Mouse (Mus musculus) lung, postnatal 10 days (tissue): ENCODE data around the gene Carns1.

Source experiments
- DNase-seq: peaks from one replicate; pipeline ENCODE4 v3.0.0; 2021

Carns1 gene

GRCm38 (mm10) chr19:4175368-4175947 is at the start of gene Carns1:
Carns1 (minus strand) TSS chr19:4175479.
- DNase-seq: peak; percentile 66

DNA sequence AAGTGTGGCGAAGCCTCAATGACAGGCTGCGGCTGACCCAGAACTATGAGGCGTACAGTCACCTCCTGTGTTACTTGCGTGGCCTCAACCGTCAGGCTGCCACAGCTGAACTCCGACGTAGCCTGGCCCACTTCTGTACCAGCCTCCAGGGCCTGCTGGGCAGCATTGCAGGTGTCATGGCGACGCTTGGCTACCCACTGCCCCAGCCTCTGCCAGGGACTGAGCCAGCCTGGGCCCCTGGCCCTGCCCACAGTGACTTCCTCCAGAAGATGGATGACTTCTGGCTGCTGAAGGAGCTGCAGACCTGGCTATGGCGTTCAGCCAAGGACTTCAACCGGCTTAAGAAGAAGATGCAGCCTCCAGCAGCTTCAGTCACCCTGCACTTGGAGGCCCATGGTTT is 46.9 kb upstream of the Carns1 start:
- no peak for DNase-seq

DNA sequence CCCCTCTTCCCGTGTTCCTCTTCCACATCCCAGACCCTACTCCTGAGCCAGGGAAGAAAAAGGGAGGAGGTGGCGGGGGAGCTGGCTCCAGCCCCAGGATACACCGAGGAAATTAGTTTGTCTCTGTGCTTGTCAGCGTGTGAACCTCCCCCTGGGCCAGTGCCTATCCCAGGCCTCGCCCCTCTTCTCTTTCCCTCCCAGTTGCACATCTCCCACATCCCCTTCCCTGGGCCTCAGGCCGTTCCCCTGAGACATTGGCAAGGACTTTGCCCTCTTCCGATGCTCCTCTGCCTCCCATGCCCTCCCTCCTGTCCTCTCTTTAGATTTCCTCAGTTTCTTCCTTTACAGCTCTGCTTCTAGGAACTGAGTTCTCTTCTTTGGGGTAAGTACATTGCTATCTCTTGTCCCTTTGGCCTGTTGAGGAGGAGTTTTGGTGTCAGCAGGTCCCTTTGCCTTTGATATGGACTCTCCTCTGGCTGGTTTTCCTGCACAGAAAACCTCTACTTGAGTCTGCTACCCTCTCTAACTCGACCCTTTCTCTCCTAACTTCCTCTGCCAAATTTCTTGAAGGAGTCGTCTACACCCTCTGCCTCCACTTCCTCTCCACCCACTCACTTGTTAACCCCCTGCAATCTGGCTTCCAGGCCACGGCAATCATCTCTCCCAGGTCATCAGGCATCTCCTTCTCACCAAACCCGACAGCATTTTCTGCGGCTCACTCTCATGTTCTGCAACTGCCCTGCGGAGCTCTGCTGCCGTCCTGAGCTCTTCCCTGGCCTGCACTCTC is 45.9 kb upstream of the Carns1 start:
- DNase-seq: peak; percentile 77

- peak; percentile 59 for DNase-seq
Measured at GRCm38 (mm10) chr19:4220416-4220815, 45.1 kb upstream of the Carns1 start.

DNA sequence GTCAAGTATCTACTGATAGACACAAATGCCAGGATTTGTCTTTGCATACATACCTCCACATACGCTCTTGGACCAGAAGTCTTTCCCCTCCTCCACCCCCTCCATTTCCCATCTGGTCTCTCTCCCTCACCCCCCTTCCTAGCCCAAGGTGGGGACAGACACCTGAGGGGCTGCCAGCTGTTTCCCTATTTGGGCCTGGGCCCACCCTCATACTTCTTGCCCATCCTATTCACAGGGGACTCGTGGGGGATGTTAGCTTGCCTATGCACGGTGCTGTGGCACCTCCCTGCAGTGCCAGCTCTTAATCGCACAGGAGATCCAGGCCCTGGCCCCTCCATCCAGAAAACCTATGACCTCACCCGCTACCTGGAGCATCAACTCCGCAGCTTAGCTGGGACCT is 44.7 kb upstream of the Carns1 start:
- DNase-seq: no peak

DNA sequence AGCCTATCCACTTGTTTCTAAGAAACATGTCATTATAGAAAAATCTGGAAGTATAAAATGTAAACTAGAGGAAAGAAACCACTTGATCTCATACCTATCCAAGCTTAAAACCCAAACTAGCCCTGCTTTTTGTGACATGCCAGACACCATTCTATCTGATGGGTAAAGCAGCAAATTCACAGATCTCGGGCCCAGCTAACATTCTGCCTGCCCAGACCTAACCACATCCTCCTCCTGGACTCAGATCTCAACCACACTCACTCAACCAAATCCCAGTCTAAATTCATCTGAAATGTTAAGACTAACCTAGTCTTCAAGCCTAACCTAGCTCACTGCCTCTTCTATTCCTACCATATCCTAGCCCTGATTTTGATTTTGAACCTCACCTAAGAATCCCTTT is 43.5 kb upstream of the Carns1 start:
- no peak for DNase-seq

DNA sequence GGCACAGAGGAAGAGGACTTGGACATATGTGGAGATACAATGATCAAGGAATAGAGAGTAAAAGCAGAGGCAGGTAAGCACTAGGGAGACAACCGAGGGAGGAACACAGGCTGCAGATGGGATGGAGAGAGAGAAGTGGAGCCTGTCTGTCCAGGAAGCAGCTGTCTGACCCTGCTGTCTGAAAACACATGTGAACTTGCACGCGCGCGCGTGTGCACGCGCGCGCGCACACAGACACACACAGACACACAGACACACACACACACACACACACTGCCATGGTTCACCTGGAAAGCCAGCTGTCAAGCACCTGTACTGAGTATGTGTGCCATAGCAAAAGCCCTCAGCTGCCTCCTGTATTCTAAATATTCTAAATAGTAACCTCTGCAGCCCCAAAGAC is 43.0 kb upstream of the Carns1 start:
- DNase-seq: no peak

GRCm38 (mm10) chr19:4217855-4218254 is 42.6 kb upstream of the Carns1 start:
- no peak for DNase-seq

GRCm38 (mm10) chr19:4217140-4217539 is 41.9 kb upstream of the Carns1 start:
- DNase-seq: peak; percentile 62

DNA sequence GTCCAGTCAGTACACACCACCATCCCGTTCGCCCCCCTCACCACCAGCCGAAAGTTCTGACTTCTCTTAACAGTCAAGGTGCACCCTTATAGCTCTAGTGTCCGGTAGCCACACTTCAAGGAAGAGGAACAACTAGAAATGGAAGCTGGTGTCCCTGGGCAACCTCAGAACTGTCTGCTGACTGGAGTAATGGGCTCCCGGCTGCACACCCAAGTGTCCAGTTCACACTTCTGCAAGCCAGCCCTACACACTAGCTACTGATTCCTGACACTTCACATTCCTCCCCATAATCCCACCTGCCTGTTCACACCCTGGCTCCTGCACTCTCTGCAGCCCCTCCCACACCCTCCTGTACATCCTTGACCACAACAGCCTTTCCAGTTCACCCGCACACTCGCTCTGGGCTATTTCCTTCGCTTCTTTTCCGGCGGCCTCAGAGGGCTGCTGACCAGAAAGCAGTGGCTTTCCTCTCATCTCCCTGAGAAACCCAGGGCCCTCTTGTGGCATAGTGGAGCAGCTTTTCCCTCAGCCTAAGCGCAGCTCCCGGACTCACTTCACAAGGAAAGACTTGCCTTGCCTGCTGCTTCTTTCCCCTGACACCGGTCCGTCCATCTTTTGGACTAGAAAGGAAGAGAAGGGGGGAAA is 40.9 kb upstream of the Carns1 start:
- DNase-seq: peak; percentile 78

DNA sequence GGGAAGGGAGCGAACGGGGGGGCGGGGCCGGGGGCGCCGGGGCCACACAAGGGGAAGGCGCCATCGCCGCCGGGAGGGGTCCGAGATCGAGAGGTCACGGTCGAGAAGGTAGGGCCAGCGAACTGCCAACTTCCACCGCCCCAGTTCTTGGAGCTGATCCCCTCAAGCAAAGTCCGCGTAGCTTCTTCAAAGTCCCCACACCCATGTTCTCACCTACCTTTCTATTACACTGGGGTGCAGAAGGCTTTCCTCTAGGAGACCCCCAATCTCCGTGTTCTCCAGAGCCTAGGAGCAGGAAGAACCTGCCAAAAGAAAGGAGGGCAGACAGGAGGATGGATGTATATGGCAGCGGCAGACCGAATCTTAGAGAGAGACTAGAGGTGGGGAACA is 40.2 kb upstream of the Carns1 start:
- no peak for DNase-seq

DNA sequence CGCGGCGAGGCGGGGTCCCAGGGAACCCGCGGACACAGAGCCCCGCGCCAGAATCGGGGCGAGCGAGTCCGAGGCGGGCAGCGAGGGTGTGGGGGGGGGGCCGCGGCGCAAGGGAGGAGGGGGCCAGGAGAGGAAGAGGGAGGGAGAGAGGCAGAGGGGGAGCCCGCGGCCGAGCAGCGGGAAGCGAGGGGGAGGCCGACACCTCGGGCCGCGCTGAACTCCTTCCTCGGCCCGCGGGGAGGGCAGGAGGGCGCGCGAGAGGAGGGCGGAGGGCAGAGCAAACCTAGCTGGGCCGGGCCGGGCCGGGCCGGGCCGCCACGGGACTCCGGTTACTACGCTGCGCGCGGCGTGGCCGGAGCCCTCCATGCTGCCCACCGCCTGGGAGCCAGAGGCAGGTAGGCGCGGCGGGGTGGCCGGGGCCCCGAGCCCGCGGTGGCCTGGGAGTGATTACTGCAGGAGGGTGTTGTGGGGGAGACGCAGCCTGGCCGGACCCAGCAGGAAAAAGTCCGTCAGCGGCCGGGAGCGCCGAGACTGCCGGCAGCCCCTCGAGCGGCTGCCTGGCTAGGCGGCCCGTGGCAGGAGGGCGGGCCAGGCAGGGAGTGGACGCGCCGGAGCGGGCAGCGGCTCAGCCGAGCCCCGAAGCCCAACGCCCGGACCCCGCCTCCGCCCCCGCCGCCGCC is 39.6 kb upstream of the Carns1 start:
- peak; percentile 63 for DNase-seq

DNA sequence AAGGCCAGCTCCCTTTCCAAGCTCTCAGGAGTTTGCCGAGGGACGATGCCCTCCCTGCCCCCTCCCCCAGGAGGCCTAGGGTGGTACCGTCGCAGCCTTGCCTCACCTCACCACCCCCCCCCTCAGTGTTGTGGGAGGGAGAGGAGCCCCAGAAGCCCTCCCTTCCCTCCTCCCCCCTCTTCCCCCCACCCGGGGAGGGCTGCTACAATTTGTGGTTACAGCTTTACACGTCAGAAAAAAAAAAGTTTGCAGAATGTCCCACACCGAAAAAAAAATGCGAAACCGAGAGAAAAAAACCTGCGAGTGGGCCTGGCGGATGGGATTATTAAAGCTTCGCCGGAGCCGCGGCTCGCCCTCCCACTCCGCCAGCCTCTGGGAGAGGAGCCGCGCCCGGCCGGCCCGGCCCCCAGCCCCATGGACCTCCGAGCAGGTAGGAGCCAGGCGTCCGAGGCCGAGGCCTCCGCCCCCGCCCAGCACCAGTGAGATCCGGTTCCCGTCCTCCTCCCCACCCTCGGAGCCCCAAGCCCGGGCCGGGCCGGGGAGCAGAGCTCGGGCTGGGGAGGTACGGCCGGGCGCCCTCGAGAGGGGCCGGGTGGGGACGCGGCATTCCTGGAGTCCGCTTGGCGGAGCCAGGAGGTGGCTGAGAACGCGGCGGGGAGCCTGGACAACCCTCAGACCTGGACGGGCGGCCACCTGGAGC is 38.9 kb upstream of the Carns1 start, which contains the start of the genes Clcf1 and AC109138.7:
TSS of gene Clcf1 (plus strand) at position 168 of the 700 bp plus-strand sequence.
TSS of gene AC109138.7 (plus strand) at position 287 of the 700 bp plus-strand sequence.
- DNase-seq: peak; percentile 79

GRCm38 (mm10) chr19:4213524-4213974 is 38.3 kb upstream of the Carns1 start:
- DNase-seq: peak; percentile 73

- no peak for DNase-seq
Measured at GRCm38 (mm10) chr19:4211891-4212588, 36.8 kb upstream of the Carns1 start.

- no peak for DNase-seq
Measured at GRCm38 (mm10) chr19:4208563-4208962, 33.3 kb upstream of the Carns1 start.

DNA sequence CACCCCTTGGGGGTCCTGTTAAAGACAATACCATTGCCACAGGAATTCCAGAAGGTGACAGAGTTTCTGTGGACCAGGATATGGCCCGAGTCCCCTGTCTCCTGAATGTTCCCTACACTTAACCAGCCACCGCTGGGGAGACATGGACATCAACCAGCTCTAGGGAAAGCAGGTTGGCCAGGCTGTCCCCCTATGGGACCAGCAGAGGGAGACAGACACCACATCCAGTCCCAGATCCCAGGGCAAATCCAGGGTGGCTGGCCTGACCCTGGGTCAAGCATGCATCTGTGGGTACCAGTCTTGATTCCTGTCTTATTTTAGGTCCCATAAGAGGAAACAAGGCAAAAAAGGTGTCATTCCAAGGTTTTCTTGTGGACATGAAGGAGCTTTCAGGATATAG is 31.7 kb upstream of the Carns1 start:
- DNase-seq: peak; percentile 88

DNA sequence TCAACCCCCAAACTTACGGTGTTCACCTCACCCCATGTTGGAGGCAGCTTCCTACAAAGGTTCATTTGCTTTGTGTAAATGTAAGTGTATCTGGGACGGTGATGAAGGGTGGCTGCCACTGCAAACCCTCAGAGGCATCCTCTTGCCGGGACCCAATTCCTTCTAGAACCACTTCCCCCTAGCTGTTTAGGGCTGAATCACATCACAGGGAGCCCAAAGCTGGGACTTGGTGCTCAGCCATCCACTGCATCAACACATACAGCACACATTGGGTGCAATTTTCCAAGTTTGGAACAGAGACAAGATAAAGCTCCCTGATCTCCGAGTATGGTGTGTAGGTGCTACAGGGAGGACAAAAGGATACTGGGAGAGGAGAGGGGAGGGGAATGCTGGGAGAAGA is 29.6 kb upstream of the Carns1 start:
- no peak for DNase-seq

DNA sequence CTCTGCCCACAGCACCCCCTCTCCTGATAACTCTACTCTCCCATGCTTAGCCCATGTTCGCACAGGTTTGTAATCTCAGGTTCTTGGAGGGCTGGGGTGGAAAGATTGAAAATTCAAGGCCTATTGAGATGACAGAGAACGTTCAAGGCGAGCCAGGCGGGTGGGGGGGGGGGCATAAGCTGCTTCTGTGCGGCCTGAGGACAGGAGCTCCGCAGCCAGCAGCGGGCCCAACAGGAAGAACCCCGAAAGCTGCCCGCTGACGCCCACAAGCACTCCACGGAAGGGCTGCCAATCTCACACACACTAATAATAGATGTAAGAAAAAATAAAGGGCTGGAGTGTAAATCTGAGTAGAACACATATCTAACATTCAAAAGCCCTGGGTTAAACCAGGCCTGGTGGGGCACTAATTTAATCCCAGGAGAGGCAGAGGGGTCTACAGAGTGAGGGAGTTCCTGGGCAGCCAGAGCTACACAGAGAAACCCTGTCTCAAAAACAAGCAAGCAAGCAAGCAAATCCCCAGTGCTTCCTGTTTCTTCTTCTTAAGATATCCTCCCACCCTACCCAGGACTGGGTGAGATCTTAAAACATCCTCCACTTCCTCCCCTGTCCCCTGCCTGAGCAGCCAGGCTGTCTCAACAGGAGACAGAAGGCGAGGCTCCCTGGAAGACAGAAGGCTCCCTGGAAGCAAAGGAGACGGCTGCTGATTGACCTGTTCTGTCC is 28.5 kb upstream of the Carns1 start:
- peak; percentile 57 for DNase-seq

DNA sequence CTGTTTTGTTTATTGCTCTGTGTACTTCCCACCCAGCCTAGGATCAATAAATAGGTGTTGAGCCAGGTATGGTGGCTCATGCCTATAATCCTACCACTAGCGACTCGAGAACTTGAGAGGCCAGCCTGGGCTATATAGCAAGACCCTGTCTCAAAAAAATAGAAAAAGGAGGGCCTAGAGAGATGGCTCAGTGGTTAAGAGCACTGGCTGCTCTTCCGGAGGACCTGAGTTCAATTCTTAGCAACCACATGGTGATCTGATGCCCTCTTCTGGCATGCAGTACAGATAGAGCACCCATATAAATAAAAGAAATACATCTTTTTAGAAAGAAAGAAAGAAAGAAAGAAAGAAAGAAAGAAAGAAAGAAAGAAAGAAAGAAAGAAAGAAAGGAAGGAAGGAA is 27.9 kb upstream of the Carns1 start:
- no peak for DNase-seq

- DNase-seq: no peak
Measured at GRCm38 (mm10) chr19:4202149-4202548, 26.9 kb upstream of the Carns1 start.
